Mouse (Mus musculus): ENCODE data around the gene Fuca1. TPM values are rescaled to one million over a fixed set of nuclear protein-coding genes. Genes with fewer than 3 reads are reported as not detected.

The Fuca1 gene
- total RNA-seq, 4 experiments from 2014 or later: 83.5 to 119 (median 106) TPM

GRCm38 (mm10) chr4:135889146-135889883 is 31.2 kb upstream of the Fuca1 start:
- DNase-seq: no peak

GRCm38 (mm10) chr4:135889884-135890283 is 30.7 kb upstream of the Fuca1 start:
- peak; percentile 69 for DNase-seq

- DNase-seq: no peak
Measured at GRCm38 (mm10) chr4:135891539-135891938, 29.0 kb upstream of the Fuca1 start.

- DNase-seq: no peak
Measured at GRCm38 (mm10) chr4:135892884-135893283, 27.7 kb upstream of the Fuca1 start.

GRCm38 (mm10) chr4:135895071-135895571 is 25.4 kb upstream of the Fuca1 start, which contains the start of gene Cnr2:
Gene Cnr2, plus strand, starts transcription at chr4:135895394.
- no peak for DNase-seq

GRCm38 (mm10) chr4:135896157-135896556 is 24.4 kb upstream of the Fuca1 start:
- DNase-seq: no peak

- DNase-seq: peak; percentile 48
Measured at GRCm38 (mm10) chr4:135898380-135899049, 22.0 kb upstream of the Fuca1 start.

- DNase-seq: no peak
Measured at GRCm38 (mm10) chr4:135899050-135899448, 21.5 kb upstream of the Fuca1 start.

- no peak for DNase-seq
Measured at GRCm38 (mm10) chr4:135900008-135900407, 20.5 kb upstream of the Fuca1 start.

- no peak for DNase-seq
Measured at GRCm38 (mm10) chr4:135902606-135903242, 17.8 kb upstream of the Fuca1 start.

GRCm38 (mm10) chr4:135904810-135905209 is 15.7 kb upstream of the Fuca1 start:
- DNase-seq: no peak

- no peak for DNase-seq
Measured at GRCm38 (mm10) chr4:135906633-135907032, 13.9 kb upstream of the Fuca1 start.

- no peak for DNase-seq
Measured at GRCm38 (mm10) chr4:135909326-135910066, 11.0 kb upstream of the Fuca1 start.

- DNase-seq: no peak
Measured at GRCm38 (mm10) chr4:135911531-135911930, 9.0 kb upstream of the Fuca1 start.

GRCm38 (mm10) chr4:135912164-135912563 is 8.4 kb upstream of the Fuca1 start:
- no peak for DNase-seq

- no peak for DNase-seq
Measured at GRCm38 (mm10) chr4:135912835-135913234, 7.7 kb upstream of the Fuca1 start.

- DNase-seq: no peak
Measured at GRCm38 (mm10) chr4:135913433-135913832, 7.1 kb upstream of the Fuca1 start.

GRCm38 (mm10) chr4:135918635-135919279 is 1.8 kb upstream of the Fuca1 start:
- DNase-seq: no peak

- DNase-seq: no peak
Measured at GRCm38 (mm10) chr4:135919280-135919639, 1.3 kb upstream of the Fuca1 start.

- no peak for DNase-seq
Measured at GRCm38 (mm10) chr4:135921257-135922120, 954 bp downstream of the Fuca1 start.

- DNase-seq: no peak
Measured at GRCm38 (mm10) chr4:135922190-135922589, 1.7 kb downstream of the Fuca1 start.
